Mouse (Mus musculus) left cerebral cortex, postnatal 10 days (tissue): ENCODE results near the gene Cox6a2. TPM values are rescaled to one million over a fixed set of nuclear protein-coding genes. Genes with fewer than 3 reads are reported as not detected.

Source experiments
- DNase-seq, 2 experiments: peaks; one replicate each; pipeline ENCODE4 v3.0.0; 2021 to 2022; ENCODE audit warnings: low spot score in 2 of 2, mixed read lengths in 1 of 2; ENCODE audit errors: extremely low spot score in 1 of 2
- intact Hi-C: fragments of 180-260 bp; cut with DNase I; formaldehyde crosslinking; loops from one replicate; pipeline ENCODE4 v1.15.1; 2025
- total RNA-seq, 2 experiments: library from RNA; stranded (reverse); gene quantifications; 2 replicates each; pipeline ENCODE4 v1.2.3; 2021

Cox6a2 gene
- total RNA-seq: 1 to 10 TPM; 8.8 to 9.4 TPM

DNA sequence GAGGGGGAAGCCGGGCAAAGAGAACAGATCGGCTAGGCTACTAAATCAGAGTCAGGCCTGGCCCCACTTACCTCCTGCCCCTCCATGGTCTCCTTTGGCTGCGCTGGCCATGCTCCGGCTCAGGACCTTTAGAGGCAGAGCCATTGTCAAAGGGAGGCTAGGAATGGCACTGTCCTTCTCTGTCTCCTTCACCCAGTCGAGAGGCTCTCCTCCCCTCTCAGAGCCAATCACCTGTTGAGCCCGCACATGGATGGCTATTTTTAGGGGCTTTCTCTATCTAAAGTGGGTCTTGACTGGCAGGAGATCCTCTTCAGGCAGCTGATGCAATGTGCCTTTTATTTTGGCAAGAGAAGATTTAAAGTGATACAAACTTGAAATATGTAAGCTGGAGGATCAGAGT, at the start of gene Cox6a2:
Gene Cox6a2, minus strand, starts transcription at position 236 of the 400 bp plus-strand sequence.
- DNase-seq: no peak

DNA sequence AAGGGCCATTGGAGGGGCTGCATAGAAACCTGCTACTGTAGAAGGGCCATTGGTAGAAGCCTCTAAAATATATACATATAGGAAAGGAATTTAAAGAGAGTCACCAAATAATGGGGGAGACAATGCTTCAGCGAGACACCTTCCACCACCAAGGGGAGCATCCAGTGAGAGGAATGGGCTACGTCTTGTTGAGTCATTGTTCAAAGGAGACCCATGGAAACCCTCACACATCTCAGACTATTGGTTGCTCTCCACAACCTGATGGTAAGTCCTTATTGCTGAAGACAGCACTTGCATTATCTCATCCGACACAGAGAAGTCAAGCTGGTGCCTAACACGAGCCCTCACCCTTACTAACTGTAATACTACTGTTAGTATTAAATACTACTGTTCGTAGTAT, 49.6 kb upstream of the Cox6a2 start:
- DNase-seq: no peak
- intact Hi-C loops: no loop called here

More for the DNA sequence above, at the start of gene Cox6a2:
- intact Hi-C loops: loop anchor here (5.0 kb wide), 1 partner anchor 224 kb away; no protein-coding TSS in a partner anchor

DNA sequence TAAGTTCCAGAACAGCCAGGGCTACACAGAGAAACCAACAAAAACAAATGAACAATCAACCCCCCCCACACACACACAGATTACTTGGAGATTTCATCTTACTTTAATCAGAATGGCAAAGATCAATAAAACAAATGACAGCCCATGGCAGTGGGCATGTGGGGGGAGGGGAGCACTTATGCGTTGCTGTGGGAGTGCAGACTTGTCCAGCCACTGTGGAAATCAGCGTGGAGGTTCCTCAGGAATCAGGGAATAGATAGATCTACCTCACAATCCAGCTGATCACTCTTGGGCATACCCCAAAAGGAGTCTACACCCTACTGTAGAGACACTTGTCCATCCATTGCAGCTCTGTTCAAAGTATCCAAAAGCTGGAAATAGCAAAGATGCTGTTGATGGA, 48.8 kb upstream of the Cox6a2 start:
- no peak for DNase-seq
- intact Hi-C loops: no loop called here

DNA sequence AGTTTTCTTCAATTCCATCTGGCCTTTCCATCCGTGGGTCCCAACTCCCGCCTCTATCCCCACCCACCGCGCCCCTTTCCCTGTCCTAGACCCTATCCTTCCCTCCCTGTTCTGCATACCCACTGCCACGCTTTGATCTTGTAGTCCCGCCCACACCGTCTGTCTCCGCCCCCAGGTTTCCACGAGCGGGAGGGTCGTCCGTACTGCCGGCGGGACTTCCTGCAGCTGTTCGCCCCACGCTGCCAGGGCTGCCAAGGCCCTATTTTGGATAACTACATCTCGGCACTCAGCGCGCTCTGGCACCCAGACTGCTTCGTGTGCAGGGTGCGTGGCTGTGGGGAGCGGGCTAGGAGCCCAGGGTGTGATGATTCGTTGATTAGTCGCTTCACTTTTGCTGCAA, 46.4 kb upstream of the Cox6a2 start:
- intact Hi-C loops: no loop called here
- DNase-seq: peak; percentile 63 to 82

DNA sequence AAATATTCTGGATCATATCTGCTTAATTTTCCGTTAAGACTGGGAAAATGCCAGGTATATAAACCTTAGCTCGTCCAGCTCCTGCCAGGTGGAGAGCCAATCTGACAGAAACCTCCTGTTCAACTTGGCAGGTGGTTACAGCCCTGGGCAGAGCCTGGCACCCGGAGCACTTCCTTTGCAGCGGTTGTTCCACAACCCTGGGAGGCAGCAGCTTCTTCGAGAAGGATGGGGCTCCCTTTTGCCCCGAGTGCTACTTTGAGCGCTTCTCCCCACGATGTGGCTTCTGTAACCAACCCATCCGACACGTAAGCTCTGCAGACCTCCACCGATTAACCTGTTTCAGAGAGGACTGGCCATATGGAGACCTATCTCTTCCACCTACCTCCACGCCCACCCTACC, 45.8 kb upstream of the Cox6a2 start:
- no peak for DNase-seq
- intact Hi-C loops: no loop called here

DNA sequence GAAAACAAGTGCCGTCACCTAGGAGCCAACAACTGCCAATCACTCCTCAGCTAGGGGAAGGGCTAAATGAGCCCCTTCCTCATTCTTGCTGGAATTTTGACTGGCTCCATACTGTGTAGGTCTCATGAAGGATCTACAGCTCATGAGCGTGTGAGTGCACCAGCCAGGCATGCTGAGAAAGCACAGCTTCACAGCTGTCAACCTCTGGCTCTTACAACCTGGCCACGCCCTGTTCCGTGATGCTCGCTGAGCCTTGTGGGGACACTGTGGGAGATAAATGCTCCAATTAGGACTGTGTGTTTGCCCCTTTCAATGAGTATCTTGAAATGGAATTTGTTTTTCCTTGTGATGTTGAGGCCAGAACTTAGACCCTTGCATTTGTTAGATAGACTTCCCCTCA, 43.8 kb upstream of the Cox6a2 start:
- DNase-seq: no peak
- intact Hi-C loops: loop anchor here (5.0 kb wide), 2 partner anchors 47 to 442 kb away; partner anchors contain the start of gene BC017158

DNA sequence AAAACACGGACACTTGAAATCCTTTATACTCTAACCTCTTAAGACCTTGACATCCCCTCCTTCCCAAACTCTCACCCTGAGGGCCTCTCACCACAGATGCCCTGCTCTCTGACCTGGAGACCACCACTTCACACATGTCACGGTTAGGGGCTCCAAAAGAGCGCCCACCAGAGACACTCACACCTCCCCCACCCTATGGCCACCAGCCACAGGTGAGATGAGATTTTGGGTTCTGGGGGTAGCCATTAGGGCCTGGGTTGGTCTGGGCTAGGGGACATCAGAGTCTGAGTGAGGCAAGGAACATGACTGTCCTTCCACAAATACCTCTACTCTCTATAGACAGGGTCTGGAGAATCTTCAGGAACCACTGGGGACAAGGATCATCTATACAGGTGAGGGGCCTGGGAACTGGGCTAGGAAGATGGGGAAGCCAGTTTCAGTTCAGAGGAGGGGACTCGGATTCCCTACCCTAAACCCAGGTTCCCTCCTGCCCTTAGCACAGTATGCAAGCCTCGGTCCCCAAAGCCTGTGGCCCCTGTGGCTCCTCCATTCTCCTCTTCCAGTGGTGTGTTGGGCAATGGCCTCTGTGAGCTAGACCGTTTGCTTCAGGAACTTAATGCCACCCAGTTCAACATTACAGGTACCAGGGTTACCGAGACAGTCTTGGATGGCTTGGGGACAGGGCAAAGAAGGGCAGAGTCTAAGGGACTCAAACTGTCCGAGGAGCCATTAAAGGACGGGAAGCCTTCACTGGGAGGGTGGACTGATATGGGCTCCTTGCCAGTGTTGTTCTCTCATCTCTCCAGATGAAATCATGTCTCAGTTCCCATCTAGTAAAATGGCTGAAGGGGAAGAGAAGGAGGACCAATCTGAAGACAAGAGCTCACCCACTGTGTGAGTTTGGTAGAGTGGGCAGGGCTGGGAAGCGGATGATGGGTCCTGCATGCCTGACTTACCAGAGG, 42.2 kb upstream of the Cox6a2 start:
- intact Hi-C loops: loop anchor here (5.0 kb wide), 2 partner anchors 49 to 444 kb away; partner anchors contain the start of gene BC017158
- DNase-seq: no peak

DNA sequence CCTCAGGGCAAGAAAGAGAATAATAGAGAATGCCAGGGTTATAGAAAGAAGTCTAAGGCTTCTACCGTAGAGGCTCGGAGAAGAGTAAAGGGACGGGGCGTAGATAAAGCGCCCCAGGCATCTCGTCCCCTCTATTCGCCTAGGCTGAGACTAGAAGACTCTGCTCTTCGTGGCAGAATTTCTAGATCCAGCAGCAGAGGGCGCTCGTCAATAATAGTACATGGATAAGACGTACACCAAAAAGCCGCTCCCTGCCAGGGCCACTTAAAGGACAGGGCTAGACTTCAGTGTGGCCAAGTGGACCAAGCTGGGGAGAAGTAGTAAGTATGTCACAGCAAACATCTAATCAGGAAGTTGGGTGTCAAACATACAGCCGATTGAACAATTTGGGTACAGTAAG, 41.3 kb upstream of the Cox6a2 start:
- intact Hi-C loops: loop anchor here (2.0 to 5.0 kb wide), 3 partner anchors 50 to 445 kb away; partner anchors contain the start of gene BC017158
- peak; percentile 89 to 92 for DNase-seq

DNA sequence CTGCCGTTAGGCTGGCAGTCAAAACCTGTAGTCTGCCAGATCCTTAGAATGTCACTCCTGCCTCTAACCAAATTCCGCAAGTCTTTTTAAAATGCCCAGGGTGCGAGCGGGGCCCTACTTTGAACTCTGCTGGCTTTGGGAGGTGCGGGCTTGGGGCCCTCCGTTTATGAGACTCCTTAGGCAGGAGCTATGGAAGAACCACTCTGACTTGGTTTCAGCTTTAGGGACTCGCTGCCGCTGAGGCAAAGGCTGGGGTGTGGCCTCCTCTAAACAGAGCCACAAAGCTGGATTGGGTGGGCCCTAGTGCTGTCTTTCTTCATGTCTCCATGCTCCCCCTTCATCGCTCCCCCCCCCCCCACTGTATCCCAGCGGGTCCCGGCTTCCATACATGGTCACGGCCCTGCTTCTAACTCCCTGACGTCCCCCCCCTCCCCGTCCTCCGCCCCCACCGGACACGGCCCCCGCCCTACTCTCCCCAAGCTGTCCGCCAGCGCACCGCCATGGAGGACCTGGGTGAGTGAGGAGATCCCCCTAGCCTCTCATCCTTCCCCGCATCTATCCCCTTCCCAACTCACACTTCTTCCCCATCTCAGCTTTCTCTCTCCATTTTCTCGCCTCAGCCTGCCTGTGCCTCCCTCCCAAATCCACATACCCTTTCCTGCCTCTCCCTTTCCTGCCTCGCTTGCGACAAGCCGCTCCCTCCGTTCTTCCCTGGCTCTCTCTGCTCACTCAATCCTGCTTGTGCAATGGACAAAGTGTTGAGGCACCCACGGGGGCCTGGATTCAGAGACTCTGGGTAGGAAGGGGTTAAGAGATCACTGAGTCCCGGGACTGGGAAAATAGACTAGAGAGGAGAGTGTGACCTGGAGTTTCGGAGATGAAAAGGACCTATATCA, 40.6 kb upstream of the Cox6a2 start, which contains the start of gene Tgfb1i1:
Gene Tgfb1i1, plus strand, starts transcription at position 317 of the 896 bp plus-strand sequence.
- intact Hi-C loops: loop anchor here (2.0 to 5.0 kb wide), 3 partner anchors 51 to 446 kb away; partner anchors contain the start of gene BC017158
- DNase-seq: peak; percentile 54 to 85

DNA sequence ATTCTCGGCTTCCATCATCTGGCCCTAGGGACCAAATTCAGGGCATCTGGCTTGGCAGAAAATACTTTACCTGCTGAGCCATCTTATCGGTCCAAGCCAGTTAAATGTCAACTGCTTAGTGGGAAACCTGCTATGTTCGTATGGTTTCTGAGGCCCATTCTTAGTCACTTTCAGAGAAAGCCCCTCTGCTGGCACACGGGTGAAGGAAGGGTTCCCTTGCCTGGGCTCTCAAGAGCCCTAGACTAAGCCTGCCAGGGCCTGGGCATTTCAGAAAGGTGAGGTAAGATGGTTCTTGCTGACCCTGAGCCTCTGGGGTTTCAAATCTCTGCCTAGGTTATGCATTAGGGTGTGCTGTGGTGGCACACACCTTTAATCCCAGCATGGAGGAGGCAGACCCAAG, 39.4 kb upstream of the Cox6a2 start:
- intact Hi-C loops: loop anchor here (5.0 kb wide), 2 partner anchors 52 to 447 kb away; partner anchors contain the start of gene BC017158
- no peak for DNase-seq

DNA sequence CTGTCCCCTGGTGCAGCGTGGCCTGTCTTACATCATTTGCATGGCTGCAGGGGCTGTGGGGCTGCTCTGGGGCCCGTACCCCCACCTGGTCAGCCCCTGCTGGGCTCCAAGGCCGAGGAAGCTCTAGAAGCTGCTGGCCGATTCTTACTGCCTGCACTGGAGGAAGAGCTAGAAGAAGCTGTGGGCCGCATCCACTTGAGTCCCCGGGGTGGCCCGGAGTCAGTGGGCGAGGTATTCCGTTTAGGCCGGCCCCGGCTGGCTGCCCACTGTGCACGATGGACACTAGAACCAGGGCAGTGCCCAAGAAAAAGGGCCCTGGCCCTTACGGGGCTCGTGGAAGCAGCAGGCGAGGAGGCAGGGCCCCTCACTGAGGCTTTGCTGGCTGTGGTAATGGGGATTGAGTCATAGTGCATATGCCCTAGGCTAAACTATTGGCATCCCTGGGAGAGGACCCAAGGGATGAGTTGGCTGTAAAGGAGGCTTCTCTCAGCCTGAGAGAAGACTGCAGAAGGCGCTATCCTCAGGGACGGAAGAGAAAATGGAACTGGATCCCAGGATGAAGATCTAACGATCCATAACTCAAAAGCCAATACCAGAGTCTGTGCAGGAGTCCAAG, 38.3 kb upstream of the Cox6a2 start:
- intact Hi-C loops: loop anchor here (5.0 kb wide), 2 partner anchors 53 to 448 kb away; partner anchors contain the start of gene BC017158
- DNase-seq: no peak

DNA sequence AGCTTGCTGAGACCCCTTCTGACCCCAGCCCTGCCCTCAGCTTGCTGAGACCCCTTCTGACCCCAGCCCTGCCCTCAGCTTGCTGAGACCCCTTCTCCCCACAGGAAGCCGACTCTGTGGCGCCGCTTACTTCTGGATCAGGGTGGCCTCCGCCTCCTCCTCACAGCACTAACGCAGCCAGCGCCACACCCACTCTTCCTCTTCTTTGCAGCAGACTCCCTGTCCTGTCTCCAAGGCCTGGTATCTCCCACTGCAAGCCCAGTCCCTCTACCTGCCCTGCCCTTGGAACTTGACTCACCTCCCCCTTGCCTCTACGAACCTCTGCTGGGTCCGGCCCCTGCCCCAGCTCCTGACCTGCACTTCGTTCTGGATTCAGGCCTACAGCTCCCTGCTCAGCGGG, 37.7 kb upstream of the Cox6a2 start:
- intact Hi-C loops: no loop called here
- no peak for DNase-seq

DNA sequence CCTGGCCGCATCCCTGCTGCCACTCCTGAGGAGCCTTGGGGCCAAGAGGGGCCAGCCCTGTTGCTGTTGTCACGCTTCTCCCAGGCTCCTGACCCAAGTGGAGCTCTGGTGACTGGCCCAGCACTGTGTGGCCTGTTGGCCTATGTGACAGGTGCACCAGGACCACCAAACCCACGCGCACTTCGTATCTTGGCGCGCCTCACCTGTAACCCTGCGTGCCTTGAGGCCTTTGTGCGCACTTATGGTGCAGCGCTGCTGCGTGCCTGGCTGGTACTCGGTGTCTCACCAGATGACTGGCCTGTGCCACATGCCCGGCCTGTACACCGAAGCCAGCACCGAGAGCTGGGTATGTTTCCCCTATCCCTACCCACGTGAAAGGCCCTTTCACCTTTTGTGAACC, 36.1 kb upstream of the Cox6a2 start:
- no peak for DNase-seq
- intact Hi-C loops: no loop called here

DNA sequence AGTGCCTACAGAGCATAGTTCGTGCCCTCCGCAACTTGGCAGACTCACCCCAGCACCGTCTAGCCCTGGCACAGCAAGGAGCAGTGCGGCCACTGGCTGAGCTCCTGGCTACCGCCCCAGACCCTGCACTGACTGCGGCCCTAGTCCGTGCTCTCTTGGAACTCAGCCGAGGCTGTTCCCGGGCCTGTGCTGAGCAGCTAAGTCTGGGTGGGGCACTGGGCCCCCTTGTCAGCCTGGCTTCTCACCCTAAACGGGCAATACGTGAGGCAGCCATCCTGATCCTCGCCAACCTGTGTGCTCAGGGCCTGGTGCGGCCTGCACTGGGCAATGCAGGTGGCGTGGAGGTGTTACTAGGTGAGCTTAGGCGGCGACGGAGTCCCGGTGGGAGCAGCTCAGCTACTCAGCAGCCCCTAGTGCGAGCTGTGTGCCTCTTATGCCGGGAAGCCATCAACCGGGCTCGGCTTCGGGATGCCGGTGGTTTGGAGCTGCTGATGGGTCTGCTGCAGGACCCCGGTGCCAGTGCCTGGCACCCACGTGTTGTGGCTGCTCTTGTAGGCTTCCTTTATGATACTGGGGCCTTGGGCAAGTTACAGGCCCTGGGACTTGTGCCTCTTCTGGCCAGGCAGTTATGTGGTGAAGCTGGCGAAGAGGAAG, 34.1 kb upstream of the Cox6a2 start:
- intact Hi-C loops: no loop called here
- DNase-seq: peak in 1 of 2 experiments; percentile 59

DNA sequence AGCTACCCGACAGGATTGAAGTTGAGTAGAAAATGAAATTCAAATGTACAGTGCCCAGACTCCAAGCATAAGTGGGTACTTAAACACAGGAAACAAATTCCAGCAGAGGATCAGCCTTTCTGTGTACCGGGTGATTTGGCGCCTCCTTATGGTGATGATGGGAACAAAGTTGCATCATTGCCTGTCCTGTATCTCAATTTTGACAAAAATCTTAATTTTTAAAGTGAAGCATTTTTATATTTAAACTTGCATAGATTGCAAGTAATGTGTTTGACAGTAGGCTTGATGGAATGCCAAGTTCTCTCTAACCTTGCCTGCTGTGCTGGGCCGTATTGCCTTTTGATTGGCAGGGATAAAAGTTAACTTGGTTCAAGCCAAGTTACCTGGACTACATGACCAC, 32.8 kb upstream of the Cox6a2 start:
- peak in 1 of 2 experiments; percentile 53 for DNase-seq
- intact Hi-C loops: no loop called here

DNA sequence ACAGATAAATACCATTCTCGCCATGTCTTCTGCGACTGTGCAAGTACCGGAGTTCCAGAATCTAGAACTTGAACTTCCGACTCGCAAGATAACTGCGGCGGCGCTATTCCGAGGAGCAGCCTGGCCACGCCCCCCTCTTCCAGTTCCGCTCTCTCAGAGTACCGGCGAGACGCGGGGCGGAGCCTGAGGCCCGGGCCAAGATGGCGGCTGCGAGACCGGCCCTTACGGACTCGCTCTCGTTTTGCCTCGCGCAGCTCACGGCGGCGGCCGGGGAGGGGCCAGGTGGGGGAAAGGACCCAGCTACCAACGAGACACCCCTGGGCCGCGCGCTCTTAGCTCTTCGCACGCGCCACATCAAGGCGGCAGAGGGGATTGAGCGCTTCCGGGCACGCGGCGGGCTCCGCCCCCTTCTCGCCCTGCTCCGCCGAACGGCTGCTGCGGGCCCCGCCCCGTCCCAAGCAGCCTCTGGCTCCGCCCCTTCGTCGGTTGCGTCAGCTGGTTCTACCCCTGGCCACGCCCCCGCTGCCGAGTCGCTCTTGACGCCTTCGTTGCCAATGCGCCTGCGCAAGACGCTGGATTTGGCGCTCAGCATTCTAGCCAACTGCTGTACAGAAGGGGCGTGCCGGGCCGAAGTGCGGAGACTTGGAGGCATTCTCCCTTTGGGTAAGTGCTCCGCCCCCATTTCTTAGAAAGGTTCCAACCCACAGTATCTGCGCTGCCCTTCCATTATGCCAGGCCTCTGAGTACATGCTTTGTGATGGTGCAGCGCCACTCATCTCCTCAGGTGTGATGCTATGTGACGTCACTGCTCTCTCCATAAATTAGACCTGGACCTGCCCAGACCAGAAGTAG, 32.0 kb upstream of the Cox6a2 start, which contains the start of gene 9130023H24Rik:
Gene 9130023H24Rik, minus strand, starts transcription at position 105 of the 852 bp plus-strand sequence.
- peak; percentile 98 to 100 for DNase-seq
- intact Hi-C loops: no loop called here

DNA sequence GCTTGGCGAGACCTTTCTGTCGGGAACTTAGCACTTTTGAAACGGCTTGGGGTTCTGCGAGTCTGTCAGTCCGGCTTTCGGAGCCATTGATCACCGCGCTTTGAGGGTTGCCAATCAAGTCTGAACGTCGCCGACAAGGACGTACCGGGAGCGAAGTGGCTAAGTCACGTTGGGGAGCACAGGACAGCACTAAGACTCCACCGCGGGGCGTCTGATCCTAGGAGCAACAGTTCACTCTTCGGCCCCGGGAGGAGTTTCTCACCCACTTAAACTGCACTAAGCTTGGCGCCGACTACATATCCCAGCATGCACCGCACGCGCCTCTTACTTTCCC, 31.4 kb upstream of the Cox6a2 start:
- no peak for DNase-seq
- intact Hi-C loops: no loop called here
